Mouse (Mus musculus): ENCODE data around the gene Spata48.

The Spata48 gene

DNA sequence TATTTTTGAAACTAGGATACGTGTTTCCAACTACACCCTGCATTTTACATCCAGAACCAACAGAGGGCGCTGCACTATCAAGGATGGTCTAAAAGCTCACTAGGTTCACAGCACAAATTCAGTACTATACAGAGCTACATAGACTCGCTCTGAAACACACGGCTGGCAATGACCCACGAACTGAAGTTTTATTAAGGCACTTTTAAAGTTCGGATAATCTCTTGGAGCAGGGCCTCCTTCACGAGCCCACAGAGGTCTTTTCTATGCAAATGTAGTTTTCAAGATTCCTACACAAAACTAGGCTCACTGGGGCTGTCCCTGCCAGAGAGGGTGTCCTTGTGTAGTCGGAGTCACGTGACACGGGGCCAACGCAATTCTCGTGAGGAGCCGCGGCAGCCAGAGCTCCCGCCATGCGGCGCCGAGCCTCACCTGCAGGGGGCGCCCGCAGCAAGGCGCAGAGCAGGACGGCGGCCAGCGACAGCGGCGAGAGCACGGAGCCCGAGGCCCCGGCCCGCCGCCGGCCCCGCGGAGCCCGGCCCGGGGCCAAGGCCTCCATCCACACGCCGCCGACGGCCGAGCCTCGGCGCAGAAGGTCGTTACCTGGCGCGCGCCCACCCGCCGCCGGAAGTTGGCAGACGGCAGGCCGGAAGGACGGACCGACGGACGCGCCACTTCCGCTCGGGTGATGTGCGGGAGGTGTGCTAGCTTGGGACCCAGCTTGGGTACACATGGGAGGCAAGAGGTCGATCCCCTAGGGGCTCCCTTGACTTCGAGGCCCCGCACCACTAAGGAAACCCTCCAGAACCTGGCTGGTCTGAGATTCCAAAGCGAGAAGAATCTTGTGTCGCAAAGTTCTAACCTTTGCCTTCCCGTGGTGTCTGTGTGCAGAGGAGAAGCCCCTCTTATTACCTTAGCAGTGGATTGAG lies at the start of gene Spata48, which contains the start of gene Zpbp:
Gene Spata48 (plus strand): TSS at position 460 of the 926 bp plus-strand sequence.
Gene Zpbp (minus strand): TSS at position 774 of the 926 bp plus-strand sequence.
- peak; percentile 84 to 89 for DNase-seq (ENCODE audit: low spot score in 2 of 2)

DNA sequence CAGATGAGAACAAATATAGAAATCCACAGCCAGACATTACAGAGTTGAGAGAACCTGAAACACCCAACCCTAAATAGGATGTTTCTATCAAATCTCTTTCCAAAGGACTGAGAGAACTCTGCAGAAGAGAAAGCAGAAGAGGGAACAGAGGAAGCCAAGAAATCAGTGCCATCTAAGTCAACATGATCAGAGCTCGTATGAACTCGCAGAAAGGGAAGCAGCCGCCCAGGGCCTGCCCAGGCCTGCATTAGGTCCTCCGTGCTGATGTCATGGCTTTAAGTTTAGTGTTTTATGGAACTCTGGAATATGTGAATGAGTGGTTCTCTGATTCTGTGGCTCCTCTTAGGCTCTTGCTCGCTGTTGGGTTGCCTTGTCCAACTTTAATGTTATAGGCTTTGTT lies 47.7 kb upstream of the Spata48 start:
- no peak for DNase-seq (ENCODE audit: low spot score in 2 of 2)

DNA sequence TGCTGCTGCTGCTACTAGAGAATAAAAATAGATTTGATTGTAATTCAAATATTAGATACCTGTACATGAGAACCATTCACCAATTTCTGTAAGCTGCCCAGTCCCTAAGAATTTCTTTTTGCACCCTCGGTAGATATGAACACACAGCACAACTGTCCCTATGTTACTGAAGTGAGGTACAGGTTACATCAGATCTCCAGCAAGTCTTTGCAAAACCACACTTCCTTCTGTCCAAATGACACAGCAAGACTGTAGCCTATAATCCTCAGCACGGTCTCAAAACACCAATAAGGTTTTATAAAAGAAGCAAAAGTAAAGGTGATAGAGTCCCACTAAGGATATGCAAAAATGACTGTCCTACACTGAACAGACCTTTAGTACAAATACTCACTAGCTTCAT lies 44.5 kb upstream of the Spata48 start:
- DNase-seq (ENCODE audit: low spot score in 2 of 2) = no peak

DNA sequence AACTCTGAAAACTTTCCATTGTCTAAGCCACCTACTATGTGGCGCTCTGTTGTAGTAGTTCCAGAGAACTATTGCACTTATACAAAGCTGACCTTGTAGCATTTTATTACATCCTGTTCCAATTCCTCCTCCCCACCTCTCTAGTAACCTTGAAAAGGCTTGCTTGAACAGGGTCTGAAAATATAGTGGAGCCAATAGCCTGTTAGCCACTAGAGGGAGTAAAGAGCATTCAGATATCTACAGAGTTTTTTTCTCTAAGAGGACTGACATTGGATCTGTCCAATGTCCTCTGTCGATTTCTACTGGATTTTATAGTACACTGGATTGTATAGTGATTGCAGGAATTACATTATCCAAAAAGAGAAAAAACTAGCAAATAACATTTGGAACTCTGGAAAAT lies 6.9 kb upstream of the Spata48 start:
- no peak for DNase-seq (ENCODE audit: low spot score in 2 of 2)

DNA sequence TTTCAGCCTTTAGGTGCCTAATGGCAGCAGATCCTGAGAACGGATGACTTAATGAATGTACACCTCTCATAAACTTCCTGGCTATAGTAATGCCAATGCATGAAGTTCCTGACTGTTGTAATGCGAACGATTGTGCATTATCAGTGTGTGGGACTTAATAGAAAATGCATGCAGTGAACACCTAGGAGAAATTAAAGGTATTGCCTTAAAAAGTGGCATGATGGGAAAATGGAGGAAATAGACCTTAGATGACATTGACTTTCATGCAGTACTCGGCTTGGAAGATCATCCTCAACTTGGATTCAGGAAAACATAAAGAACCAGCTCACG lies 632 bp downstream of the Spata48 start:
- no peak for DNase-seq (ENCODE audit: low spot score in 2 of 2)

DNA sequence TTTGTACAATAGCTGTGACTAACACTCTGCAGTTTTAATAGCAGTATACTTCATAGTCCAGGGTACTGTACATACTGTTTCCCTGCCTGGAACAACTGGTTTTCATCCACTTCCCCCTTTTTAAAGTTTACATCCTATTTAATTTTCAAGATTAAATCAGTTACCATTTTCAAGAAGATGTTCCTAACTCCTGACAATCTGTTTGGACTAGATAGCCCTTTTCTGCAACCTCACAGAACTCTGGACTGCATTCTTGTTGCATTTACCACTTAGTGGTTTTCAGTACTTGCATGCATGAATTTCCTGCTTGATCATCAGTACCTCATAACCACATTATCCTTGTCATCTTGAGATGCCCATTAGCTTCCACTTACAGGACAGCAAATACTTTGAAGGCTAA lies 7.0 kb downstream of the Spata48 start:
- DNase-seq (ENCODE audit: low spot score in 2 of 2) = no peak

DNA sequence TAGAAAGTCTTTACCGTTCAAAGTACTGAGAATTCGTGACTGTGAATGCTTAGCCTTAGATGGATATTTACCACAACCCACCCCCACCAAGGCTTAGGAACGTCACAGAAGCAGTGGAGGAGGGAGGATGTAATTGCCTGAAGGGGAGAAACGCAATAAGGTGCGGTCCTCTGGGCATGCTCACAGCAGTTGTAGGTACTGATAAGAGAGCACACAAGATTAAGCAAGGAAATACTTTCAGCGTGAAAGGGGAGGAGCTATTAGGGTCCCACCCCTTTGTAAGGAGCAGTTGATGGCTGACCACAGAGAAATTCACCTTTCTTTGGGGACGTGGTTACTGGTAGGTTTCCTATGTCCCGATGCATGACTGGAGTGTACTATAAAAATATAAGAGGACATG lies 22.5 kb downstream of the Spata48 start:
- no peak for DNase-seq (ENCODE audit: low spot score in 2 of 2)

DNA sequence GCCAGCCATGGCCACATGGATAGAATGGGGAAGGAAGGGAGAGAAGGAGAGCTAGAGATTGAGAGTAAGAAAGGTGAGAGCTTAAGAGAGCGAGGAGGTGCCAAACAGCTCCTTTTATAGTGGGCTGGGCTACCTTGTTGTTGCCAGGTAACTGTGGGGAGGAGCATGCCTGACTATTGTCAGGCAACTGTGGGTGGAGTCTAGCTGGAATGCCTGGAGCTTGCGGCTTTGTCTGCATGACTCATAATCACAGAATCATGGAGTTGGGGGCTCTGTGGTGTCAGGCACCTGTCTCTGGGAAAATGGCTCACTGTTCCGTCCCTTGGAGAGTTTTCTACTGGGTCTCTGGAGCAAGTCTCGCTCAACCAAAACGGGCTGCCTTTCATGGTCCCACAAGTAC lies 30.1 kb downstream of the Spata48 start:
- DNase-seq (ENCODE audit: low spot score in 2 of 2) = no peak

DNA sequence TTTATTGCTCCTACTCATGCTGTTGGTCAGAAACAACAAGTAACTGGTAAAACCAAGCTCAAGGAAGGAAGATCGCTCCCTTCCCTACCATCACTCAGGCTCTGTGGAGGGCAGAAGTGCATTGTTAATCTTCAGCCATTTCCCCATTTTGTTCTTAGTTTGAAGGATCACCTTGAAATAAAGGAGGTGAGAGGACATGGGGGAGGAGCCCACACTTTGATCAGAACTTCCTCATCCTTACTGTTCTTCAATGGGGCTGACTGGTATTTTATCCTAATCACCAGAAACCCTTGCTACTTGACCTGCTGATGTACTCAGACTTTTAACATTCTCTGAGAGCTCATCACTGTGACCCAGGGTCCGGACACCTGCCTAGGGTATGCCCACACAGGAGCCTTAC lies 33.8 kb downstream of the Spata48 start:
- DNase-seq (ENCODE audit: low spot score in 2 of 2) = no peak

DNA sequence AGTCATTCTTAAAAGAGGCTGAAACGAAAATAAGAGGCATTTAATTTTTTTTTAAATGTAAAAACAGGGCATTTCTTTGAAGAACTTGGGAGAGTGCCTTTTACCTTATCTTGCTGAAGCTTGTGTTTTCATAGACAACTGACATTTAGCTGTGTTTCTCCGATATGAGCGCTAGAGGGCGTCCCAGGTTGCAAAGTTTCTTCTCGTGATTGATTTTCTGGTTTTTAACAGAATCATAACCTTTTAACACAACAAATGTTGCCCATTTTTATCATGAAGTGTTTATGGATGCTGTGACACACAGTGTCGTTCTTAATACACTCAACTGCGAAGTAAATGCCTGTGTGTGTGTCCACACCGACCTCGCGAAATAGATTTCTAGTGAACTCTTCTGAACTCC lies 38.0 kb downstream of the Spata48 start:
- DNase-seq (ENCODE audit: low spot score in 2 of 2) = no peak

DNA sequence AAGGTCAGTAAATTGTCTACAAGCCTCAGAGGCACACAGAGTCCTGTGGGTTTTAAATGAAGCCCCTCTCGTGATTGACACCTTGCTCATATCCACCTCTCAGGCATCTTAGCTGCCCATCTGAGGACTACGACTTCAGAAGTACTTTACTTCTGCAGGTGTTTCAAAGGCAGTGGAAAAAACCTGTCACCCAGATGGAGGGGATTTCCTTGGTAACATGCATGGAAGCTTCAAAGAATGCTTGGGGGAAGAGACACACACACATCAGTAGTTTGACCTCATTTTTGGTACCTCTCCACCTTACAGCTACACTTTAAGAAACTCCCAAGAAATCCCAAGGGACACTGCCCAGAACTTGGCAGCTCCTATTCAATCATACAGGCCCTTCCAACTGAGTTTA lies 44.3 kb downstream of the Spata48 start:
- DNase-seq (ENCODE audit: low spot score in 2 of 2) = no peak

DNA sequence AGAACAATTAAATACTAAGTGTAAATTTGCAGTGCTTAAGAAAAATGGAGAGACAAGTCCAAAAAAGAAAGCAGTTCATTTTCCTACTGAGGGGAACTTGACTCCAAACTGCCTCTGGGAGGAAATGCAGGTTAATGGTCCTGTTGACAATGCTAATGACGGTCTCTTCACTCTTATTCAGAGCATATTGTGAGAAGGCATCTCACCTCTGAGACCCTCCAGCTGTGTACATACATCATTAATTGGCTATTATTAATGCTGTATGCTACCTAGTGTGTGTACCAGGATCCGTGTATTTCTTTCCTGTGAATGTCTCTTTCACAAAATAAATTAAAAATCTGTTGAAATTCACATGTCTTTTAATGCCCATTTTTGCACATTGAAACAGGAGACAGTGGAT lies 47.5 kb downstream of the Spata48 start:
- DNase-seq (ENCODE audit: low spot score in 2 of 2) = no peak

DNA sequence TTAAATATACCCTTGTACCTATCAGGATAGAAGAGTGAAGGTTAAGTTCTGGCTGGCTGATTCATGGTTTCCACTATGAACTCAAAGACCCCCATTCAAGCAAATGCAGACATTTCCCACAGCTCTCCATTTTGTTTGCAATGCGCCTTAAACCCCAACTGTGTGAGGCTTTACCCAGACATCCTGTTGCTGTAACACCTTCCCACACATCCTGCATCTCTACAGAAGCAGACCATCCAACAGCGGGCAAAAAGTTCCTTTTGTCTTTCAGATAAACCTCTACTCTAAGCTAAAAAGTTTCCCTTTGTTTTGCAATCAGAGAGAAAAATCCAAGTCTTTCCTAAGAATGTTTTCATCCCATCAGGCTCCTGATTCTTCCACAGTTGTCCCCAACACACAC lies 50.2 kb downstream of the Spata48 start:
- DNase-seq (ENCODE audit: low spot score in 2 of 2) = no peak

DNA sequence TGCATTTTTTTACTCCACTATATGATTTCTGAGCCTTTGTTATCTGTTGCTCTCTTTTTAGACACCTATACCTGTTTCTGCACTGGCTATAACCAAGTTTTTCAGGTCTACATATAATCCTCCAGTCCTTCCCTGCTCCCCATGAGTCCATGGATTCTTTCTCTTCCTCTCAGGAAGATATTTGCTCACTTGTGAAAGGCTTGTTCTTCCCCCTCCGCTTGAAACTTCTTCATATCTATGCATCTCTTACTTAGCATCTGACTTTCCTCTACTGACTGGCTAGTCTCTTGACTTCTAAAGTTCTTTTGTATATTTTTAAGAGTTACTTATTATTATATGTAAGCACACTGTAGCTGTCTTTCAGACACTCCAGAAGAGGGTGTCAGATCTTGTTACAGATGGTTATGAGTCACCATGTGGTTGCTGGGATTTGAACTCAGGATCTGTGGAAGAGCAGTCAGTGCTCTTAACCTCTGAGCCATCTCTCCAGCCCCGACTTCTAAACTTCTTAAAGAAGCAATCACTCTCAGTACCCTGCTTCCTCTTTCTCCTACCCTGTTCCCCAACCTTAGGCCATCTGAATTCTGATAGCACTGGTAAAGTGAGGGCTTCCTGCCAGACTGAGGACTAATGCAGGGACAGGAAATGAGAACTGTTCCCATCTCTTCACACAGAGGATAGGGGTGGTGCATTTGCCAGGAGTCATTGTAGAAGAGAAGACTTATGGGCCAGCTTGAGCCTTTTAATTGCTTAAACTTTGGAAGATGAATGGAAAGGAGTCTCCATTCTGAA lies 51.3 kb downstream of the Spata48 start:
- no peak for DNase-seq (ENCODE audit: low spot score in 2 of 2)

DNA sequence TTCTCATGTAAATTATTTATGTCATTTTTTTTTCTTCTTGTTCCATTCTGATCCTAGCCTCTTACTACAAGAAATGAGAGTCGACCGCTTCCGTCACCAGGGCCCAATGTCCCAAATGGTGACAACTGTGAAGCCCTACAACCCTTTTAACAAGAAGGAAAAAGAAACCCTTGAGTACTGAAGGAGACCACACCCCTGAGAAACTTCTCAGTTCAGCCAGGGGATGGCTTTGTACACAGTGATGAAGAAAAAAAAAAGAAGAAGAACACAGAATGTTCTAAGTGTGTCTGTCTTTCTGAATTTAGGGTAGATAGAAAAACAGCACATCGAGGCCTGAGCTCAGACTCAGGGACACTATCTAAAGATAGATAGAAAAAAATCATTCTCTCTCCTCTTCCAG lies 53.0 kb downstream of the Spata48 start:
- no peak for DNase-seq (ENCODE audit: low spot score in 2 of 2)

DNA sequence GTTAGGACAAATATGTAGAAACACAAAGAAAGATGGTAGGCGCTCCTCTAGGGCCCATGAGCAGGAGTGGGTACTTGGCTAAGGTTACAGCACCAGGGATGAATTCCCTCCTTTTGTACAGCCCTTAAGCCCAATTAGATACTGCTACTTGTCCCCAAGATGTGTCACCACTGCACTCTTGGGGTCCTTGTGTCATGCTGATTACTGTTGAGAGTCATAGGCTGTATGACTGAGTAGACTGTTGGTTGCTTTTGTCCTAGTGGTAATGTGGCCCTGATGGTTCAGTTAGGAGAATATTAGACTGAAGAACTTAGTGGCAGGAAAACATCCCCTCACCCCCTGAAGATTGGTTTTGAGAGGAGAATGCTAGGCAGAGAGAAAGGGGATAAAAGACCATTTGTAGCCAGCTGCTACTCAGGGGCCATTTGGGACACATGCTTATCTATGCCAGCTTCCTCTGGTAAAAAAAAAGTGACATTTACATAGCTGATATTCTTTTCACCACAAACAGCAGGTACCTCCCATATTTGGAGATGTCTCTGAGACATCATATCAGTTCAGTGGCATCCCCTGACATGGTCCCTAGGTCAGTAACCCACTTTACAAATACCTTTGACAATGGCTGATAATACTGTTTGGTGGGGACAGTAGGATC lies 56.0 kb downstream of the Spata48 start:
- no peak for DNase-seq (ENCODE audit: low spot score in 2 of 2)

DNA sequence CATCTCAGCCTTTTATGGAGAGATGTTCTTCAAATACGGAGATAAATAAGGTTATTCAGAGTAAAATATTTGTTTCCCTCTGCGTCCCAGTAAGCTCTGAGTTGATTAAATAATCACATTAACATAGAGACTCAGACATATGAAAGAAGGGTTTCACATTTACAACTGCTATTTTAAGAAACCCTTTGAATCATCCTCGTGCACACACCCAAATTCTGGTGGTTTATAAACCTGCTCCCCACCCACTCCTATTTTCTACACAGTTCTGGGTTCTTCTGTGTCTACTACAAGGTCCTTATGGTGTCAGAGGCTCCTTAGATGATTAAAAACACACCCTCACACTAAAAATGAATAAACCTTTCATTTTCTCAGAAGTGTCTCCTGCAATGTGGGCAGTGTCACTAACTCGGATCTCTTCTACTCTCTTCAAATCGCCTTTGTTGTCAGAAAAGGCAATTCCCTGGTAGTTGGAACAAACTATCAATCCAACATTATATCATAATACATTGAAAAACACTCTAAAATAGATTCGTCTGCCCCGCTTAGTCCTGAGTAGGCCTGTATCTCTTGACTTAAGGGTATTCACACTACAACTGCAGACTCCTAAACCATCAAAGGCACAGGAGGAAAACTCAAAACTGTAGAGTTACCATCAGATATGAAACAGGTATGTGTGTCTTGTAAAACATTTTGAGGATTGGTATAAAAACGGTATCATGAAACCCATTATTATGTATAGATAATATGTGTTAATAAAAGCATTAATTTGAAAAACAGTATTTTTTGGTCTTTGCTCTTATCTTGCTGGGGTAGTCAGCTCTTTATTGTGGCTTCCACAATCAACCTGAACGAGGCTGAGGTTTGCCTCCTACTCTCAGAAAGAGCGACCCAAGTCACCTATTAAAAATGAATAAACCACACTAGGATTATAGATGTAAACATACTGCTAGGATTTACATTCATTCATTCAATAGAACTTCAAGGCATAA lies 57.7 kb downstream of the Spata48 start:
- DNase-seq (ENCODE audit: low spot score in 2 of 2) = no peak

DNA sequence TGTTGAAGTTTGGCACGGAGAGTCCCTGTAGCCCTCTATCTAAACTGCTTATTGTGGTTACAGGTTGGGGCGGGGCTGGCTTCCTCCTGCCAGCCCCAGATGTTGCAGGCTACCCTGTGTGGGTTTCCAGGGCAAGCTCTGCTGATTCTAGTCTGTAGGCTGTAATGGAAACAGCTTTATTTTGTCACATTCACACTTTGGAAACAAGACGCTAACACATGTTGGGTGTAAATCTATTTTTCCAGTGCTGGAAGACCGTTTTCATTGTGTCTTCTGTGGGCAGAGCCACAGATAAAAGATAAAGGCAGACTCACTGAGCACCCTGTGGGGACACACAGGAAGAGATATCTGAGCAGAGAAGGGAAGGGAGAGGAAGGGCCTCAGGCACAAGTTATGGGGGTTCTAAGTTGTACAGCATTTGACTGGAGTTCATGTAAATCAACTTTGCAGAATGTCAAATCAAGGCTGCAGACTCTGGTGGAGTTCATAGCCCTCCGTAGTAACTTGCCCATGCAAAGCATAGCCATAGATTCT lies 60.1 kb downstream of the Spata48 start:
- no peak for DNase-seq (ENCODE audit: low spot score in 2 of 2)

DNA sequence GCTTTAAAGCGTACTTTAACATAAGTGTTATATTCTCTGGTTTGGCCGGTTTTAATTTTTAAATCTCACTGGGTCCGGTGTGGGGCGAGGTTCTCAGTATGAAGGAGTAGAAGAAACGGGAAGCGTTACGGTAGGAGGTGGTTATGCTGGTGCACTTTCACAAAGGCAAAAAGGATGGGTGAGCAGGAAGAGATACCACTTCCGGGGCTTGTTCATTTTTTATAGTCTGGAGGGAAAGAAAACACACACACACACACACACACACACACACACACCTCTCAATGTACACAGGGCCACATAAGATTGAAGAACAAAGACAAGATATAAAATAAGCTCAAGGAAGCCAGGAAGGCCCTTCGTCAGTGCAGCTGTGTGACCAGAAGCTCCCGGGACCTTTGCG lies 66.9 kb downstream of the Spata48 start:
- no peak for DNase-seq (ENCODE audit: low spot score in 2 of 2)

DNA sequence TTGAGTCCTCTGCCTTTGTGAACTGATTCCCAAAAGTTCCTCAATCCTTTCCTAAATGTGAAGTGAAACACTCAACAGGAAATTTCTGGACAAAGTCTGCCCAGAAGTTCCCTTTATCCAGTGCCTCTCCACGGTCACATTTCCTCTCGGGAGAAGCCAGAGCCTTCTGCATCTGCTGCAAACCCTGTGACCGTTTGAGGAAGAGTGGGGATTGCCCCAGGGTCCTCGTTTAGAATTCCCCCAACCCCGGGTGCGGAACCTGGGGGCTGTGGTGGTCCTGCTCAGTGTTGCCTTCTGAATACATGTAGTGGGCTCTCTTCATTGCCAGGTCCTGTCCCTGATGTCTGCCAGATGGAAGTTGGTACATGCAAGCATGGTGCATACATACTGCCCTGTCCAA lies 67.3 kb downstream of the Spata48 start:
- no peak for DNase-seq (ENCODE audit: low spot score in 2 of 2)

DNA sequence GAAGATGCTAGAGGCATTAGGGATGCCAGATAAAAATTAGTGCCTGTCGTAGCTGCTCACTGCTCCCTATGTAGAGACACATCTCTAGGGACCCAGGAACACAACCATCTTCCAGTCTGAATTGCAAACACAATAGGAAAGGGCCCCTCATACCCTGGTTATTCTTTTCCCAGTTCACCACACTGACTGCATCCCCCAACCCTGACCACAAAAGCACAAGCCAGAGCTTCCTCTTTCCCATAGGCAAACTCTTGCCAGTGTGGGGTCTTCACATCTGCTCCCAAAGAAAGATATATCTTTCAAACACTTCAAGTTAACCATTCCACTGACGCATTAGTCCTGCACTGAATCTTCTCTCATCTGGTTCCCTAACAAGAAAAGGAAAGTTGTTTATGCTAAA lies 68.2 kb downstream of the Spata48 start:
- no peak for DNase-seq (ENCODE audit: low spot score in 2 of 2)

All from right cerebral cortex, postnatal 36 days (tissue).